ENCODE assay signal across 7 mouse cellular contexts in the genomic region with DNA sequence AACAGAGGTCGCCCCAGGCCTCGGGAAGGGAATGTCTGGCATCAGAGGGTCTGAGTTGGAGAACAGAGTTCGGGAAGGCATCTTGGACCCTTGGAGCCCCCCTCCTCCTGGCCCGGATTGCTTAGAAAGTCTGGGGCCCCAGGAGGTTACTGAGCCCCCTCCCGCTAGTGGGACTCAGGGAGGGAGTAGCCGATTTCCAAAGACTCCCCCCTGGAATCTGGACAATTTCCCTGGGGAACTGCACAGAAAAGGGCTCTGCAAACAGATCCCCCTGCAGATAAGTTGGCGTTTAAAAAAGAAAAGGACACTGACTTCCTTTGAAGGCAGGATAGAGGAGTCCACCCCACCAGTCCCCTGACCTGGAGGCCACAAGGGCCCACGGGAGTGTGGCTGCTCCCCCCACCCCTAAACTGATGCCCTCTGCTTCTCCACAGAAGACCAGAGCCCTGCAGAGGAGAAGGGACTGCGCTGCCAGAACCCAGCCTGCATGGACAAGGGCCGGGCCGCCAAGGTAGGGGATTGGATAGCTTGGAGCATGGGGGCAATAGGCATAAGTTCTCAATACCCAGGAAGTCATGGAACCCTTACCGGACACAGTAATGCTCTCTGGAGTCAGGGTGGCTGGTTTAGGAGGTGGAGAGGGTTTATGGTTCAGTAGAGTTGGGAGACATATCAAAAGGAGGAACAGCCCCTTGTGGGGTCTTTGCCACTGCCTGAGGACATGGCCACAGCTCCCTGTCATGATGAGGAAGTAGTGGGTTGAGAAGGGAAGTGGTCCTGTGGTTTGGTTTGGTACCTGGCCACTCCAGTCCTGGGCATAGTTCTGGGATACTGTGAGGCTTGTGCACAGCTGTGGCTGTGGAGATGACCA. TPM values are rescaled to one million over a fixed set of nuclear protein-coding genes. Genes with fewer than 3 reads are reported as not detected.
DNase-seq lines count a peak whose midpoint lies in the region; ATAC-seq and TF ChIP-seq lines count a peak whose summit lies in the region.

No protein-coding gene starts in this region.

- no peaks in the 10 kb centered on the region for H3K9me3 ChIP-seq in forebrain, embryonic 14.5 days (replicated peaks; ENCODE audit: control insufficient read depth, low read length)
- no peaks in the 10 kb centered on the region for H3K9me3 ChIP-seq in liver, embryonic 13.5 days (replicated peaks)

- H3K4me2 ChIP-seq in forebrain, embryonic 14.5 days (ENCODE audit: low read length): peak overlapping the region; percentile 84
- peak overlapping the region; percentile 97 for H3K4me2 ChIP-seq in liver, embryonic 13.5 days

- peak overlapping the region; percentile 86 for H3K4me3 ChIP-seq in testis, adult 2 months (ENCODE audit: control insufficient read depth, low read depth, low read length)
- H3K4me3 ChIP-seq in forebrain, embryonic 14.5 days (ENCODE audit: low read depth, low read length): peak overlapping the region; percentile 68
- H3K4me3 ChIP-seq in liver, embryonic 13.5 days (replicated peaks): peak overlapping the region; percentile 81

- no peak for TF ChIP-seq POLR2A in testis, adult 2 months (IDR thresholded peaks at IDR 0.05; ENCODE audit: control insufficient read depth, low read depth, low read length)

- TF ChIP-seq CTCF in testis, adult 2 months (IDR thresholded peaks at IDR 0.05; ENCODE audit: control insufficient read depth, insufficient read depth, insufficient replicate concordance, low read depth, low read length): no peak

- DNase-seq in testis, postnatal 14 days (ENCODE audit: low spot score): no peak
- no peak for DNase-seq in forebrain, embryonic 14.5 days (ENCODE audit: low spot score)
- no peak for DNase-seq in liver, embryonic 13.5 days
- no peak for DNase-seq in urinary bladder, postnatal 4 days (ENCODE audit: low spot score in 2 of 2)
- no peak for DNase-seq in spleen, postnatal 4 days (ENCODE audit: low spot score in 2 of 2)
- DNase-seq in urinary bladder, adult 2 months (ENCODE audit: low spot score): no peak

- no peaks in the 10 kb centered on the region for H3K36me3 ChIP-seq in testis, adult 2 months (ENCODE audit: control insufficient read depth, insufficient read depth, low read length)
- no peaks in the 10 kb centered on the region for H3K36me3 ChIP-seq in forebrain, embryonic 14.5 days (ENCODE audit: control insufficient read depth, insufficient read depth, low read length)
- H3K36me3 ChIP-seq in liver, embryonic 13.5 days: 0 out of 2 replicates have a peak, but pooled peaks cover 13% of the 10 kb centered on the region

- no peaks in the 10 kb centered on the region for H3K27me3 ChIP-seq in testis, adult 2 months (ENCODE audit: control insufficient read depth, insufficient read depth, low read length)
- no peaks in the 10 kb centered on the region for H3K27me3 ChIP-seq in forebrain, embryonic 14.5 days (replicated peaks; ENCODE audit: control insufficient read depth, insufficient read depth, low read length)
- H3K27me3 ChIP-seq in liver, embryonic 13.5 days: peaks cover 25% of the 10 kb centered on the region; the same call in 1 of the 2 replicates

- H3K9ac ChIP-seq in forebrain, embryonic 14.5 days (ENCODE audit: low read length): peak overlapping the region; percentile 82
- peak overlapping the region; percentile 90 for H3K9ac ChIP-seq in liver, embryonic 13.5 days

- WGBS in forebrain, embryonic 14.5 days: 6% methylated on average over 12 of the region's 12 CpGs
- WGBS in liver, embryonic 13.5 days (ENCODE audit: insufficient replicate concordance): 7% methylated on average over 12 of the region's 12 CpGs

- H3K27ac ChIP-seq in testis, adult 2 months (ENCODE audit: control insufficient read depth, insufficient read depth, low read depth, low read length): peak overlapping the region; percentile 56
- H3K27ac ChIP-seq in forebrain, embryonic 14.5 days (ENCODE audit: low read depth, low read length): no peak overlapping the region
- H3K27ac ChIP-seq in liver, embryonic 13.5 days: peak overlapping the region; percentile 72

- ATAC-seq in forebrain, embryonic 14.5 days: peak; percentile 8
- ATAC-seq in liver, embryonic 13.5 days (ENCODE audit: low read depth): no peak

- H3K4me1 ChIP-seq in testis, adult 2 months (ENCODE audit: control insufficient read depth, insufficient read depth, low read length): peaks cover 32% of the 10 kb centered on the region
- peaks cover 18% of the 10 kb centered on the region for H3K4me1 ChIP-seq in forebrain, embryonic 14.5 days (ENCODE audit: control insufficient read depth, insufficient read depth, low read length)
- H3K4me1 ChIP-seq in liver, embryonic 13.5 days (replicated peaks): peaks cover 62% of the 10 kb centered on the region

RNA-seq across cellular contexts. Expression of gene Plekhg5, which starts 15.1 kb away (rescaled TPM):
- 8.8 and 9.7 TPM in 2 replicates for polyA plus RNA-seq in testis, adult 2 months (2012; rRNA removed)
- polyA plus RNA-seq in forebrain, embryonic 14.5 days (2014; fragmentation: Nextera tagmentation; extraction: Ambion mirVana): 5.0 and 7.1 TPM in 2 replicates
- 4.9 and 5.1 TPM in 2 replicates for polyA plus RNA-seq in liver, embryonic 13.5 days (2015; fragmentation: Nextera tagmentation; extraction: Ambion mirVana)
- 13.2 and 14.6 TPM in 2 replicates for polyA plus RNA-seq in urinary bladder, adult 2 months (2012; rRNA removed)

RNA-seq across cellular contexts. Expression of gene Tnfrsf25, which starts 28.3 kb away (rescaled TPM):
- polyA plus RNA-seq in testis, adult 2 months (2012; rRNA removed): 1.2 and 1.5 TPM in 2 replicates
- polyA plus RNA-seq in forebrain, embryonic 14.5 days (2014; fragmentation: Nextera tagmentation; extraction: Ambion mirVana): 0.62 and 1.3 TPM in 2 replicates
- polyA plus RNA-seq in liver, embryonic 13.5 days (2015; fragmentation: Nextera tagmentation; extraction: Ambion mirVana): 0.37 and 0.48 TPM in 2 replicates
- 3.7 TPM in 2 replicates for polyA plus RNA-seq in urinary bladder, adult 2 months (2012; rRNA removed)

RNA-seq across cellular contexts. Expression of gene Nol9, which starts 48.3 kb away (rescaled TPM):
- polyA plus RNA-seq in testis, adult 2 months (2012; rRNA removed): 7.7 and 8.0 TPM in 2 replicates
- polyA plus RNA-seq in forebrain, embryonic 14.5 days (2014; fragmentation: Nextera tagmentation; extraction: Ambion mirVana): 16.1 and 19.8 TPM in 2 replicates
- 21.9 and 24.1 TPM in 2 replicates for polyA plus RNA-seq in liver, embryonic 13.5 days (2015; fragmentation: Nextera tagmentation; extraction: Ambion mirVana)
- 11.3 and 13.0 TPM in 2 replicates for polyA plus RNA-seq in urinary bladder, adult 2 months (2012; rRNA removed)

RNA-seq across cellular contexts. Expression of gene Tas1r1, which starts 49.1 kb away (rescaled TPM):
- polyA plus RNA-seq in testis, adult 2 months (2012; rRNA removed): 30.2 and 37.6 TPM in 2 replicates
- polyA plus RNA-seq in forebrain, embryonic 14.5 days (2014; fragmentation: Nextera tagmentation; extraction: Ambion mirVana): 0.32 and 0.70 TPM in 2 replicates
- 0.07 TPM in 1 of 2 replicates, not detected in the other for polyA plus RNA-seq in liver, embryonic 13.5 days (2015; fragmentation: Nextera tagmentation; extraction: Ambion mirVana)
- polyA plus RNA-seq in urinary bladder, adult 2 months (2012; rRNA removed): 0.04 and 0.10 TPM in 2 replicates

RNA-seq across cellular contexts. Expression of gene Zbtb48, which starts 60.0 kb away (rescaled TPM):
- polyA plus RNA-seq in testis, adult 2 months (2012; rRNA removed): 18.2 and 22.4 TPM in 2 replicates
- polyA plus RNA-seq in forebrain, embryonic 14.5 days (2014; fragmentation: Nextera tagmentation; extraction: Ambion mirVana): 17.2 and 21.6 TPM in 2 replicates
- polyA plus RNA-seq in liver, embryonic 13.5 days (2015; fragmentation: Nextera tagmentation; extraction: Ambion mirVana): 7.2 and 9.5 TPM in 2 replicates
- polyA plus RNA-seq in urinary bladder, adult 2 months (2012; rRNA removed): 13.5 and 16.0 TPM in 2 replicates
